Mouse (Mus musculus): Measurements from ENCODE around the gene Supt20. TPM values are rescaled to one million over a fixed set of nuclear protein-coding genes. Genes with fewer than 3 reads are reported as not detected.

The Supt20 gene
- total and polyA plus RNA-seq, 3 experiments, result 31.6 to 66.6 TPM; not detected in 1

GRCm38 (mm10) chr3:54768592-54768991 is 76.0 kb downstream of the Supt20 start:
- Histone ChIP-seq H3K9me3 (replicated peaks; ENCODE audit: insufficient read depth, low read length) (no peaks in the 10 kb centered on the region), H3K79me2 (ENCODE audit: control insufficient read depth, insufficient read depth, low read length, poor library complexity) (no peaks in the 10 kb centered on the region), H3K4me3 (ENCODE audit: control insufficient read depth in 1 of 2, insufficient read depth in 1 of 2, low read depth in 2 of 2, low read length in 2 of 2) (no peak overlapping the region), H3K27me3 (ENCODE audit: control insufficient read depth in 1 of 2, insufficient read depth in 2 of 2, low read length in 2 of 2) (no peaks in the 10 kb centered on the region), H3K4me1 (ENCODE audit: control insufficient read depth in 1 of 2, insufficient read depth in 2 of 2, low read length in 2 of 2) (peaks cover 4 to 8% of the 10 kb centered on the region in 2 experiments), H3K9ac (ENCODE audit: control insufficient read depth, low read depth, low read length, poor library complexity, severe bottlenecking) (no peak overlapping the region), H3K36me3 (ENCODE audit: control insufficient read depth in 1 of 2, insufficient read depth in 2 of 2, low read length in 2 of 2) (peaks cover 0 to 4% of the 10 kb centered on the region in 2 experiments; a peak in 2 of 4 replicates), H3K27ac (ENCODE audit: control insufficient read depth, low read depth, low read length) (peak overlapping the region; percentile 21; the same call in 1 of the 2 replicates)
- peak; percentile 91 for DNase-seq (ENCODE audit: low read depth, low spot score)
- TF ChIP-seq GATA1 (IDR thresholded peaks at IDR 0.05; ENCODE audit: low read depth, low read length), result peak; percentile 46; the same call in 1 of the 2 replicates
- no peak for TF ChIP-seq SMC3 (IDR thresholded peaks at IDR 0.05; ENCODE audit: low read depth, low read length)
- no peak for TF ChIP-seq POLR2AphosphoS2 (IDR thresholded peaks at IDR 0.05; ENCODE audit: low read length)
- TF ChIP-seq BHLHE40 (IDR thresholded peaks at IDR 0.05; ENCODE audit: borderline replicate concordance, low read depth, low read length), result no peak
- no peak for TF ChIP-seq MXI1 (IDR thresholded peaks at IDR 0.05; ENCODE audit: low read depth, low read length)
- TF ChIP-seq ZNF384 (IDR thresholded peaks at IDR 0.05; ENCODE audit: low read depth, low read length), result no peak
- TF ChIP-seq TAL1 (IDR thresholded peaks at IDR 0.05; ENCODE audit: low read length), result no peak
- no peak for TF ChIP-seq HCFC1 (IDR thresholded peaks at IDR 0.05; ENCODE audit: low read depth, low read length)
- TF ChIP-seq E2F4 (IDR thresholded peaks at IDR 0.05; ENCODE audit: borderline replicate concordance, low read depth, low read length), result no peak
- TF ChIP-seq GABPA (IDR thresholded peaks at IDR 0.05; ENCODE audit: low read depth, low read length), result no peak
- peak; percentile 78 for TF ChIP-seq TCF12 (IDR thresholded peaks at IDR 0.05; ENCODE audit: low read depth, low read length)
- no peak for TF ChIP-seq MAZ (IDR thresholded peaks at IDR 0.05; ENCODE audit: low read depth, low read length)
- TF ChIP-seq TBP (IDR thresholded peaks at IDR 0.05; ENCODE audit: low read depth, low read length), result 0 out of 2 replicates have a peak, but pooled peaks have one; percentile 5
- TF ChIP-seq KAT2A (conservative IDR thresholded peaks at IDR 0.05; ENCODE audit: low read depth, low read length), result no peak
- no peak for TF ChIP-seq USF2 (IDR thresholded peaks at IDR 0.05; ENCODE audit: borderline replicate concordance in 1 of 2, insufficient read depth in 1 of 2, low read depth in 1 of 2, low read length in 2 of 2)
- TF ChIP-seq SIN3A (IDR thresholded peaks at IDR 0.05; ENCODE audit: low read length), result 0 out of 2 replicates have a peak, but pooled peaks have one; percentile 31
- TF ChIP-seq ELF1 (IDR thresholded peaks at IDR 0.05; ENCODE audit: low read depth, low read length), result no peak
- TF ChIP-seq MEF2A (IDR thresholded peaks at IDR 0.05; ENCODE audit: extremely low read depth, insufficient replicate concordance, low read depth, low read length, poor library complexity, severe bottlenecking), result no peak
- TF ChIP-seq ETS1 (IDR thresholded peaks at IDR 0.05; ENCODE audit: low read depth, low read length), result peak; percentile 31; the same call in 1 of the 2 replicates
- no peak for TF ChIP-seq MYC (IDR thresholded peaks at IDR 0.05; ENCODE audit: low read depth, low read length)
- TF ChIP-seq CTCF (IDR thresholded peaks at IDR 0.05 in 2 of 3, conservative IDR thresholded peaks at IDR 0.05 in 1 of 3; ENCODE audit: control insufficient read depth in 1 of 3, insufficient read depth in 1 of 3, low read depth in 2 of 3, low read length in 3 of 3, poor library complexity in 1 of 3, severe bottlenecking in 1 of 3), result no peak
- no peak for TF ChIP-seq ZKSCAN1 (IDR thresholded peaks at IDR 0.05; ENCODE audit: low read depth, low read length)
- TF ChIP-seq JUND (IDR thresholded peaks at IDR 0.05; ENCODE audit: low read depth, low read length), result no peak
- TF ChIP-seq USF1 (IDR thresholded peaks at IDR 0.05; ENCODE audit: low read depth, low read length), result no peak
- TF ChIP-seq POLR2AphosphoS5 (IDR thresholded peaks at IDR 0.05; ENCODE audit: borderline replicate concordance, low read depth, low read length), result no peak
- TF ChIP-seq MYB (IDR thresholded peaks at IDR 0.05; ENCODE audit: low read depth, low read length), result peak; percentile 95
- no peak for TF ChIP-seq ZC3H11A (IDR thresholded peaks at IDR 0.05; ENCODE audit: low read depth, low read length)
- TF ChIP-seq MAFK (IDR thresholded peaks at IDR 0.05; ENCODE audit: borderline replicate concordance, low read depth, low read length), result no peak
- no peak for TF ChIP-seq NRF1 (IDR thresholded peaks at IDR 0.05; ENCODE audit: insufficient read depth, low read depth, low read length, poor library complexity, severe bottlenecking)
- no peak for TF ChIP-seq UBTF (IDR thresholded peaks at IDR 0.05; ENCODE audit: borderline replicate concordance, insufficient read depth, low read depth, low read length)
- TF ChIP-seq RAD21 (IDR thresholded peaks at IDR 0.05; ENCODE audit: low read depth, low read length), result no peak
- no peak for TF ChIP-seq MAX (IDR thresholded peaks at IDR 0.05; ENCODE audit: low read length)
- no peak for TF ChIP-seq NELFE (IDR thresholded peaks at IDR 0.05; ENCODE audit: low read depth, low read length)
- TF ChIP-seq CHD2 (IDR thresholded peaks at IDR 0.05; ENCODE audit: low read length), result no peak
- TF ChIP-seq ZMIZ1 (IDR thresholded peaks at IDR 0.05; ENCODE audit: low read depth, low read length), result no peak
- peak; percentile 64 to 92; a peak in 3 of 4 replicates for TF ChIP-seq EP300 (IDR thresholded peaks at IDR 0.05; ENCODE audit: low read depth in 1 of 2, low read length in 2 of 2)
- TF ChIP-seq POLR2A (IDR thresholded peaks at IDR 0.05; ENCODE audit: control insufficient read depth in 1 of 2, insufficient read depth in 1 of 2, low read depth in 1 of 2, low read length in 2 of 2, poor library complexity in 1 of 2), result peak in 1 of 2 experiments; percentile 30; a peak in 1 of 4 replicates
- TF ChIP-seq RCOR1 (IDR thresholded peaks at IDR 0.05; ENCODE audit: low read depth, low read length), result peak; percentile 31; the same call in 1 of the 2 replicates
